Mouse (Mus musculus) mouse trophoblast stem cell (cell line): ENCODE measurements around the gene Slc17a1.

Experiments
- in situ Hi-C, 2 experiments: fragments of 300-500 bp; cut with MseI, MboI; formaldehyde crosslinking; loops; 2 replicates in 1 of 2; 3 replicates in 1 of 2; pipeline ENCODE4 v1.15.1; 2025

Gene Slc17a1

GRCm38 (mm10) chr13:23889011-23889605 lies 21.6 kb downstream of the Slc17a1 start:
- in situ Hi-C loops: loop anchor here in 1 of 2 experiments (10.0 kb wide), 1 partner anchor 94 kb away; no protein-coding TSS in a partner anchor

GRCm38 (mm10) chr13:23892592-23893268 lies 25.2 kb downstream of the Slc17a1 start:
- in situ Hi-C loops: no loop called here

GRCm38 (mm10) chr13:23893269-23893593 lies 25.7 kb downstream of the Slc17a1 start:
- in situ Hi-C loops: no loop called here

GRCm38 (mm10) chr13:23898242-23898641 lies 30.7 kb downstream of the Slc17a1 start:
- in situ Hi-C loops: no loop called here

- in situ Hi-C loops: no loop called here
Measured at GRCm38 (mm10) chr13:23906906-23907305, 39.4 kb downstream of the Slc17a1 start.

GRCm38 (mm10) chr13:23910121-23910520 lies 42.6 kb downstream of the Slc17a1 start:
- in situ Hi-C loops: no loop called here

GRCm38 (mm10) chr13:23911335-23911734 lies 43.8 kb downstream of the Slc17a1 start:
- in situ Hi-C loops: no loop called here

GRCm38 (mm10) chr13:23913791-23914306 lies 46.3 kb downstream of the Slc17a1 start:
- in situ Hi-C loops: no loop called here

GRCm38 (mm10) chr13:23914376-23915167 lies 47.0 kb downstream of the Slc17a1 start, which contains the start of gene Slc17a4:
Slc17a4 (minus strand) TSS chr13:23915009.
- in situ Hi-C loops: no loop called here

GRCm38 (mm10) chr13:23916132-23916531 lies 48.6 kb downstream of the Slc17a1 start:
- in situ Hi-C loops: no loop called here

- in situ Hi-C loops: no loop called here
Measured at GRCm38 (mm10) chr13:23917674-23918073, 50.1 kb downstream of the Slc17a1 start.

GRCm38 (mm10) chr13:23925792-23926191 lies 58.2 kb downstream of the Slc17a1 start:
- in situ Hi-C loops: no loop called here

- in situ Hi-C loops: no loop called here
Measured at GRCm38 (mm10) chr13:23928637-23929036, 61.1 kb downstream of the Slc17a1 start.

- in situ Hi-C loops: no loop called here
Measured at GRCm38 (mm10) chr13:23930461-23930860, 62.9 kb downstream of the Slc17a1 start.

- in situ Hi-C loops: no loop called here
Measured at GRCm38 (mm10) chr13:23930904-23931303, 63.4 kb downstream of the Slc17a1 start.

- in situ Hi-C loops: no loop called here
Measured at GRCm38 (mm10) chr13:23933421-23934210, 66.1 kb downstream of the Slc17a1 start, which contains the start of gene Hist1h2ba. Hist1h2ba (minus strand) TSS chr13:23934156.

GRCm38 (mm10) chr13:23934211-23934520 lies 66.6 kb downstream of the Slc17a1 start, which contains the start of gene Hist1h2aa:
Hist1h2aa (plus strand) TSS chr13:23934462.
- in situ Hi-C loops: no loop called here

- in situ Hi-C loops: no loop called here
Measured at GRCm38 (mm10) chr13:23938699-23939098, 71.1 kb downstream of the Slc17a1 start.

- in situ Hi-C loops: no loop called here
Measured at GRCm38 (mm10) chr13:23940291-23940690, 72.7 kb downstream of the Slc17a1 start.

GRCm38 (mm10) chr13:23942861-23943260 lies 75.3 kb downstream of the Slc17a1 start:
- in situ Hi-C loops: no loop called here
